In the genomic region with DNA sequence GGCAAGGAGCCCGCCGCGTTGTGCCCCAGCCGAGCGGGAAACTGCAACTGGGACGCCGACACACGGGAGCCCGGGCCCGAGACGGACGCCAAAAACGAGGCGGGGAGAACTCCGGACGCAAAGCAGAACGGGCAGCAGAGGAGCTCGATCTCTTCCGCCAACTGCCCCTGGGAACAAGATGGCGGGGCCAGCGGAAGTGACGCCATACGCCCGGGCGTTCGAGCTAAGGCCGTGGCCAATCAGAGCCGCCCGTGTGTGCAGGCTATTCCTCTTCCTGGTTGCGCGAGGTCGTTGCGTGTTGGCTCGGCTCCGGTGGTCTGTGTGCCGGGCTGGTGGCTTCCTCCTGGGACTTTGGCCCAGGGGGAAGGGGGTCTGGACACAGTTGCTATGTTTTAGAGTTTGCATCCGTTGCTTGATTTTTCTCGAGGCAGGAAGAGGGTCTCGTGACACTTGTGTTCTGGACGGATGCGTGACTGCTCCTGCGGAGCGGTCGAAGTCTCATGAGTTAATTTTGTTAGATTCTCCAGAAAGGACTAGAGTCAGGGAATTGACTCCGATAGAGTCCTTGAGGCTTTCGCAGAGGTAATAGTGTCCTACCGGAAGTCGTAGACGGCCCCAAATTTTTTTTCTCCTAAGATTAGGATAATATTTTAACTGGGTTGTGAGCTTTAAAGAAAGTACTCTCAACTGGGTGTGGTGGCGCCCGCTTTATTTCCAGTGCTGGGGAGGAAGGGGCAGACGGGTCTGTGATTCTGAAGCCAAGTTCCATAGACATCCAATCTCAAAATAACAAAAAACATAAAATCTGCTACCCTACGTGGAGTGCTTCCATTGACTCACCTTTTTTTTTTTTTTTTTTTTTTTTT, we compare ENCODE assay signal across 8 mouse cellular contexts. TPM values are rescaled to one million over a fixed set of nuclear protein-coding genes. Genes with fewer than 3 reads are reported as not detected.
DNase-seq lines count a peak whose midpoint lies in the region; ATAC-seq and TF ChIP-seq lines count a peak whose summit lies in the region.

A gene (minus strand): TSS at position 180 of the 866 bp plus-strand sequence.

- H3K9me3 ChIP-seq in kidney, embryonic 14.5 days (ENCODE audit: control insufficient read depth, low read length): no peaks in the 10 kb centered on the region
- no peaks in the 10 kb centered on the region for H3K9me3 ChIP-seq in limb, embryonic 15.5 days

- H3K27ac ChIP-seq in bone marrow macrophage, adult 2 months (ENCODE audit: insufficient read depth, low read depth, low read length): peak within 1 kb of the TSS; percentile 93
- H3K27ac ChIP-seq in embryonic fibroblast, embryonic 13.5 days (ENCODE audit: insufficient read depth, low read length): peak within 1 kb of the TSS; percentile 92
- peak within 1 kb of the TSS; percentile 100 for H3K27ac ChIP-seq in kidney, embryonic 14.5 days (ENCODE audit: low read depth, low read length)
- peak within 1 kb of the TSS; percentile 100 for H3K27ac ChIP-seq in limb, embryonic 15.5 days

- peaks cover 18% of the 10 kb centered on the region for H3K36me3 ChIP-seq in kidney, embryonic 14.5 days (ENCODE audit: control insufficient read depth, insufficient read depth, low read length)
- peaks cover 10% of the 10 kb centered on the region for H3K36me3 ChIP-seq in limb, embryonic 15.5 days

- no peaks in the 10 kb centered on the region for H3K27me3 ChIP-seq in kidney, embryonic 14.5 days (ENCODE audit: control insufficient read depth, insufficient read depth, low read length)
- no peaks in the 10 kb centered on the region for H3K27me3 ChIP-seq in limb, embryonic 15.5 days

- peaks cover 16% of the 10 kb centered on the region for H3K4me1 ChIP-seq in bone marrow macrophage, adult 2 months (ENCODE audit: control insufficient read depth, insufficient read depth, low read length)
- H3K4me1 ChIP-seq in embryonic fibroblast, embryonic 13.5 days (ENCODE audit: control insufficient read depth, insufficient read depth, low read length): no peaks in the 10 kb centered on the region; the same call in none of the 2 replicates
- peaks cover 13% of the 10 kb centered on the region; the same call in 1 of the 2 replicates for H3K4me1 ChIP-seq in kidney, embryonic 14.5 days (ENCODE audit: control insufficient read depth, insufficient read depth, low read length)
- peaks cover 14% of the 10 kb centered on the region for H3K4me1 ChIP-seq in limb, embryonic 15.5 days

- peak; percentile 99 for ATAC-seq in kidney, embryonic 14.5 days (ENCODE audit: low FRiP score, low TSS enrichment)
- peak; percentile 99 for ATAC-seq in limb, embryonic 15.5 days (ENCODE audit: insufficient number of reproducible peaks, low FRiP score, low TSS enrichment, low read depth)

- H3K4me2 ChIP-seq in kidney, embryonic 14.5 days (replicated peaks; ENCODE audit: low read depth, low read length): peak within 1 kb of the TSS; percentile 68
- H3K4me2 ChIP-seq in limb, embryonic 15.5 days: peak within 1 kb of the TSS; percentile 86

- WGBS in kidney, embryonic 14.5 days: under 1% methylated on average over 53 of the region's 53 CpGs
- WGBS in limb, embryonic 15.5 days: under 1% methylated on average over 53 of the region's 53 CpGs

- DNase-seq in A20 (ENCODE audit: low read depth, low spot score): peak; percentile 98
- peak; percentile 95 for DNase-seq in heart, adult 9 months (ENCODE audit: low spot score in 2 of 2)
- DNase-seq in monocyte, adult 2 months (ENCODE audit: low read depth in 1 of 2, low spot score in 2 of 2): peak; percentile 87 to 89
- peak; percentile 96 for DNase-seq in spleen, postnatal 36 days (ENCODE audit: low spot score in 2 of 2)

- TF ChIP-seq POLR2A in bone marrow macrophage, adult 2 months (IDR thresholded peaks at IDR 0.05; ENCODE audit: borderline replicate concordance, low read depth, low read length): peak; percentile 85; the same call in 1 of the 2 replicates
- TF ChIP-seq POLR2A in embryonic fibroblast, embryonic 13.5 days (IDR thresholded peaks at IDR 0.05; ENCODE audit: low read depth, low read length): peak; percentile 89

- TF ChIP-seq CTCF in bone marrow macrophage, adult 2 months (IDR thresholded peaks at IDR 0.05; ENCODE audit: low read depth, low read length): no peak
- TF ChIP-seq CTCF in embryonic fibroblast, embryonic 13.5 days (IDR thresholded peaks at IDR 0.05; ENCODE audit: borderline replicate concordance, insufficient read depth, low read length): no peak

- H3K4me3 ChIP-seq in bone marrow macrophage, adult 2 months (ENCODE audit: insufficient read depth, low read length): peak within 1 kb of the TSS; percentile 84
- H3K4me3 ChIP-seq in embryonic fibroblast, embryonic 13.5 days (ENCODE audit: insufficient read depth, low read length): peak within 1 kb of the TSS; percentile 92
- peak within 1 kb of the TSS; percentile 95 for H3K4me3 ChIP-seq in kidney, embryonic 14.5 days (ENCODE audit: low read length)
- peak within 1 kb of the TSS; percentile 96 for H3K4me3 ChIP-seq in limb, embryonic 15.5 days

- H3K9ac ChIP-seq in kidney, embryonic 14.5 days (ENCODE audit: low read depth, low read length): peak within 1 kb of the TSS; percentile 96
- H3K9ac ChIP-seq in limb, embryonic 15.5 days: peak within 1 kb of the TSS; percentile 90

RNA-seq across cellular contexts. Expression of the gene that starts here (rescaled TPM):
- polyA plus RNA-seq in bone marrow macrophage, adult 2 months (2012; ENCODE audit: insufficient read depth, insufficient read length, missing spikeins): 198 and 227 TPM in 2 replicates
- 84.1 and 103 TPM in 2 replicates for polyA plus RNA-seq in embryonic fibroblast, embryonic 13.5 days (2011; ENCODE audit: insufficient read length, low read depth, missing spikeins)
- polyA plus RNA-seq in kidney, embryonic 14.5 days (2014; fragmentation: Nextera tagmentation; extraction: Ambion mirVana): 58.3 and 73.7 TPM in 2 replicates
- 74.7 and 90.3 TPM in 2 replicates for polyA plus RNA-seq in limb, embryonic 15.5 days (2015; fragmentation: Nextera tagmentation; extraction: Ambion mirVana)

Comparison
In these comparisons a context has a peak if more than half of its experiments do, and no peak if none do; other contexts are left out.
1. Peak in every context shown above with its lines: DNase-seq, ATAC-seq, H3K4me3 ChIP-seq and H3K27ac ChIP-seq.